Mouse (Mus musculus) small intestine, adult 2 months (tissue): ENCODE measurements around the gene Flot1. TPM values are rescaled to one million over a fixed set of nuclear protein-coding genes. Genes with fewer than 3 reads are reported as not detected.

ENCODE experiments used
- H3K27ac ChIP-seq: fragments of 200-500 bp; 2 replicates; pipeline ENCODE4 v1.5.1; 2012; ENCODE audit warnings: low read depth, low read length, control low read depth, inconsistent platforms; ENCODE audit not compliant: insufficient read depth
- H3K27me3 ChIP-seq: fragments of 200-500 bp; 2 replicates; pipeline ENCODE4 v1.6.1; 2012; ENCODE audit warnings: mild to moderate bottlenecking, moderate library complexity, low read length, inconsistent platforms; ENCODE audit not compliant: control insufficient read depth, insufficient read depth
- H3K36me3 ChIP-seq: fragments of 200-500 bp; 2 replicates; pipeline ENCODE4 v1.6.1; 2012; ENCODE audit warnings: mild to moderate bottlenecking, low read length, control low read depth, inconsistent platforms; ENCODE audit not compliant: control insufficient read depth, insufficient read depth
- H3K4me1 ChIP-seq: fragments of 200-500 bp; 2 replicates; pipeline ENCODE4 v1.6.1; 2012; ENCODE audit warnings: low read length, inconsistent platforms, mixed read lengths; ENCODE audit not compliant: control insufficient read depth, insufficient read depth, insufficient read length
- H3K4me3 ChIP-seq: fragments of 200-500 bp; 2 replicates; pipeline ENCODE4 v1.5.1; 2012; ENCODE audit warnings: low read depth, mild to moderate bottlenecking, control low read depth, inconsistent platforms, low read length, moderate library complexity
- CTCF ChIP-seq: fragments of 200-500 bp; IDR thresholded peaks from 2 replicates; pipeline ENCODE4 v1.5.1; 2012; ENCODE audit warnings: low read depth, mild to moderate bottlenecking, control low read depth, inconsistent platforms, low read length, moderate library complexity, mixed read lengths; ENCODE audit not compliant: insufficient replicate concordance, insufficient read length; ENCODE audit errors: extremely low read depth
- POLR2A ChIP-seq: fragments of 200-500 bp; IDR thresholded peaks from 2 replicates; pipeline ENCODE4 v1.6.1; 2012; ENCODE audit warnings: low read depth, mild to moderate bottlenecking, control low read depth, inconsistent platforms, low read length, moderate library complexity
- WGBS: fragments of 180-500 bp; shearing (Covaris S2); methylation state at CpG from one replicate; pipeline ENCODE4 v1.1.7; 2018; 5-methylcytosine and 5-hydroxymethylcytosine counted together
- polyA plus RNA-seq: library from polyadenylated mRNA; depleted of rRNA; stranded (reverse); fragments of >200 nt; gene quantifications from 2 replicates; pipeline ENCODE4 v1.2.3, GENCODE M21; 2012

The Flot1 gene
- polyA plus RNA-seq, 1 experiment: 53.2 TPM

- H3K4me1 ChIP-seq: no peaks in the 10 kb centered on the region
- H3K27ac ChIP-seq: no peak overlapping the region
- TF ChIP-seq POLR2A (no peak), CTCF (no peak)
- no peak overlapping the region for H3K4me3 ChIP-seq
- no peaks in the 10 kb centered on the region for H3K27me3 ChIP-seq
- no peaks in the 10 kb centered on the region for H3K36me3 ChIP-seq
- 67% methylated on average over 6 of the region's 6 CpGs for WGBS
Measured at GRCm38 (mm10) chr17:35795656-35796055, 27.4 kb upstream of the Flot1 start.

DNA sequence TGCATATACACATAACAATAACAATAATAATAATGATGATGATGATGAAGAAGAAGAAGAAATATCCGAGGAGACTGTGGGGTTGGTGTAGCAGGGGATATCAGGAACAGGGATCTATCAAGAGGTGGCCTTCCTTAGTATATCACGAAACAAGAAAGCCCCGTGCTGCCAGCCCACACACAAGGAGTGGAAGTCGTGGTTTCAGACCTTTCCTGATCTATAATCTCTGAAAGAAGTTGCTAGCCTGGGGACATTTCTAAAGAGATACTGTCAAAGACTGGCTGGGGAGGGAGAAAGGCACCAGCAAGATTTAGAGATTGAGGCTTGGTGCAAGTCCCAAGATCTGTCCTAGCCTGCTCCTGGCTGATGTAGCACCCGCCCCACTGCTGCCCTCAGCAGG, 26.2 kb upstream of the Flot1 start:
- TF ChIP-seq CTCF (no peak), POLR2A (no peak)
- Histone ChIP-seq H3K27me3 (no peaks in the 10 kb centered on the region), H3K4me1 (no peaks in the 10 kb centered on the region), H3K4me3 (no peak overlapping the region), H3K36me3 (no peaks in the 10 kb centered on the region), H3K27ac (no peak overlapping the region)
- 79% methylated on average over 5 of the region's 5 CpGs for WGBS

GRCm38 (mm10) chr17:35800905-35801304, 22.1 kb upstream of the Flot1 start:
- TF ChIP-seq POLR2A (no peak), CTCF (no peak)

DNA sequence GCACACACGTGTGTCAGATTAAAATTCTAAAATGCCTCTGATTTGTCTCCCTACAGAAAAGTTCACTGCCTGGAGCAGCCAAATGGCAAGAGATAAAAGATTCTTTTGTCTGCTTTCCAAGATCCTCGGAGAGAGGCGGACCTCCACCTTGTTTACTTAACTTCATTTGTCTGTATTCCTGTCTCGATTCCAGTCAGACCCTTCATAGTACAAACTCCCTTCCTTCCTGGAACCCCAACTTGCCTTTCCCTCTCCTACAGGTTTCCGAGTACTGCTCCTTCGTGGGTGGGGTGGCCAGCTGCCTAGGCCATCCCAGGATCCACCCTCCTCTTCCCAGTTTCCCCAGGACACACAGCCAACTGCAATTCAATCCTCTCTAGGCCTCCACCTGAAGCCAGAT, 20.0 kb upstream of the Flot1 start:
- Histone ChIP-seq H3K4me1 (peaks cover 8% of the 10 kb centered on the region; the same call in 1 of the 2 replicates), H3K27me3 (no peaks in the 10 kb centered on the region), H3K36me3 (no peaks in the 10 kb centered on the region), H3K4me3 (no peak overlapping the region), H3K27ac (peak overlapping the region; percentile 10; the same call in 1 of the 2 replicates)
- 25% methylated on average over 6 of the region's 6 CpGs for WGBS
- TF ChIP-seq CTCF: no peak
- no peak for TF ChIP-seq POLR2A

More at GRCm38 (mm10) chr17:35800905-35801304, 22.1 kb upstream of the Flot1 start:
- Histone ChIP-seq H3K36me3 (no peaks in the 10 kb centered on the region), H3K27ac (no peak overlapping the region), H3K27me3 (no peaks in the 10 kb centered on the region), H3K4me1 (peaks cover 8% of the 10 kb centered on the region; the same call in 1 of the 2 replicates), H3K4me3 (no peak overlapping the region)
- 88% methylated on average over 2 of the region's 2 CpGs for WGBS

DNA sequence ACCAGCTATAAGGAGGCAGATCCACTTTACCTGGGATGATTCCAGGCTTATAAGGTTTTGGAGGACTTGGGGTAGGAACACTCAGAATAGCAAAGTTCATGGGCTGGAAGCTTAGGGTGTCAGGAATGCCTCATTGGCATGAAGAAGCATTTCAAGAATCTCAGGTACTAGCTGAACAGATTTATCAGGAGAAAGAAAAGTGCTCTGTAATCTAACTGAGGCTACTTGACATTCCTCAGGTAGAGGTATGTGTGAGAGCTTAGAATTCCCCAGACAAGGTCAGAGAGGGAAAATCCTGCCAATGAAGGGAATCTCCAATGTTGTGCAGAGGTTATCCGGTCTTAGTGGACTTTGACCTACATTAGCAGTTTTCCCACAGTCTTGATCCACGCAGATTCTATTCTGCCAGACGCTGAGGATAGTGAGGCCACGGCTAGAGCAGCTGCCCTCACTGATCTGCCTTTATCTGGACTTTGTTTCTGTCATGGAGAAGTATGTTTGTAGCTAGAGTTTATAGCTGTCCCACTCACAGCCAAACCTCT, 19.1 kb upstream of the Flot1 start:
- no peak for TF ChIP-seq POLR2A
- no peak for TF ChIP-seq CTCF
- H3K27ac ChIP-seq: no peak overlapping the region
- no peak overlapping the region for H3K4me3 ChIP-seq
- no peaks in the 10 kb centered on the region for H3K27me3 ChIP-seq
- no peaks in the 10 kb centered on the region for H3K36me3 ChIP-seq
- 19% methylated on average over 4 of the region's 4 CpGs for WGBS
- peaks cover 8% of the 10 kb centered on the region; the same call in 1 of the 2 replicates for H3K4me1 ChIP-seq

DNA sequence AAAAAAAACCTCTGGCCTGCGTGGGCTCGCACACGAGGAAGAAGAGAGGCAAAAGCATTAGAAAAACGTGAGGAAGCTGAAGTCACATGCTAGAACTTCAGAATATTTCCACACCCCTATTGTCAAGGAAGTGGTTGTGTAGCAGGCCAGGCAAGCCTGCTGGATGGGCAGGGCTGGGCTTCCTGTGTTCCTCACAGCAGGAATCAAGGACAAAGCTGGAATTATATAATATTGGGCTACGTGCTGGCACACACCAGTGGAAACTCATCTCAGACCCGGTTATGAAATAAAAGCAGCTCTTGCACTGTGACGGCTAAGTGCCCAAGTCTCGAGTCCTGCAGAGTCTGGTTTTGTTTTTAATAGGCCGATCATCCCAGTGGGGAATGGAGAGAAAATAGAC, 15.0 kb upstream of the Flot1 start:
- no peak overlapping the region for H3K4me3 ChIP-seq
- H3K27me3 ChIP-seq: no peaks in the 10 kb centered on the region
- H3K4me1 ChIP-seq: peaks cover 9% of the 10 kb centered on the region; the same call in 1 of the 2 replicates
- no peaks in the 10 kb centered on the region for H3K36me3 ChIP-seq
- 47% methylated on average over 9 of the region's 9 CpGs for WGBS
- peak overlapping the region; percentile 72 for H3K27ac ChIP-seq
- TF ChIP-seq POLR2A (no peak), CTCF (no peak)

DNA sequence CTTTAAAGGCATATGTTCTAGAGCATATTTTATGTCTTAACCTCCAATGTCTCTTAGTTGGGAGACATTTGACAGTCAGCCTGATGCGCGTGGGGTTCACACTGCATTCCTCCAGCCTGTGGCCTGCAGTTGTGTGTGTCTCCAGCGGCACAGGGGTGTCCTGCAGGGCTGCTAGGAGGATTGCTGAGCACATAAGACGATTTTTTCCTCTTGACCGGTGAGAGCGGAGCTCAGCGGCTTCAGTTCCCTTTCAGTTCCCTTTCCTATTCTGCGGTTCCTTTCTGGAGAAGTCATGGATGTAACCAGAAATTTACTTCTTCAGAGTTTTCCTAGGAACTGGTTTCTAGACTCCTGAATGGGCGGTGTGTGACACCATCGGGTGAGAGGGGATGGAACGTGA, 13.6 kb upstream of the Flot1 start:
- peaks cover 17% of the 10 kb centered on the region; the same call in 1 of the 2 replicates for H3K4me1 ChIP-seq
- H3K36me3 ChIP-seq: no peaks in the 10 kb centered on the region
- WGBS: 89% methylated on average over 11 of the region's 11 CpGs
- TF ChIP-seq POLR2A (no peak), CTCF (no peak)
- H3K4me3 ChIP-seq: no peak overlapping the region
- no peaks in the 10 kb centered on the region for H3K27me3 ChIP-seq
- H3K27ac ChIP-seq: no peak overlapping the region
